Mouse (Mus musculus) CD4-positive, CD25-positive, alpha-beta regulatory T cell, adult 4 months (primary cell): ENCODE measurements at regions not wholly inside any gene's neighbourhood (a gene's known extent, or its start where the extent isn't known, plus 50 kb on each side); places are given as distances from the start of the nearest gene placed in this dataset.

Source experiments
- ATAC-seq: one replicate; pipeline ENCODE4 v1.8.0; 2017

GRCm38 (mm10) chr13:37468304-37469178 lies 123.5 kb downstream of the Ly86 start:
- ATAC-seq: no peak

GRCm38 (mm10) chr13:37470230-37470907 lies 125.4 kb downstream of the Ly86 start:
- ATAC-seq: no peak

- ATAC-seq: no peak
Observed at GRCm38 (mm10) chr13:37473359-37473758, 128.4 kb downstream of the Ly86 start.

- ATAC-seq: no peak
Observed at GRCm38 (mm10) chr13:37475804-37476203, 130.8 kb downstream of the Ly86 start.

GRCm38 (mm10) chr13:37476256-37477053 lies 131.4 kb downstream of the Ly86 start:
- ATAC-seq: no peak

- ATAC-seq: no peak
Observed at GRCm38 (mm10) chr13:37477342-37477741, 132.3 kb downstream of the Ly86 start.

- no peak for ATAC-seq
Observed at GRCm38 (mm10) chr13:37477749-37478548, 132.9 kb downstream of the Ly86 start.

GRCm38 (mm10) chr13:37479182-37479691 lies 134.2 kb downstream of the Ly86 start:
- ATAC-seq: no peak

GRCm38 (mm10) chr13:37481514-37481913 lies 136.5 kb downstream of the Ly86 start:
- ATAC-seq: no peak

- no peak for ATAC-seq
Observed at GRCm38 (mm10) chr13:37482038-37482437, 137.0 kb downstream of the Ly86 start.

GRCm38 (mm10) chr13:37482589-37482988 lies 137.6 kb downstream of the Ly86 start:
- no peak for ATAC-seq

GRCm38 (mm10) chr13:37483010-37483855 lies 138.2 kb downstream of the Ly86 start:
- no peak for ATAC-seq

GRCm38 (mm10) chr13:37484631-37485030 lies 139.6 kb downstream of the Ly86 start:
- ATAC-seq: no peak

GRCm38 (mm10) chr13:37492115-37493001 lies 147.3 kb downstream of the Ly86 start:
- no peak for ATAC-seq

- no peak for ATAC-seq
Observed at GRCm38 (mm10) chr13:37493331-37493730, 148.3 kb downstream of the Ly86 start.

- no peak for ATAC-seq
Observed at GRCm38 (mm10) chr13:37495272-37495932, 150.4 kb downstream of the Ly86 start.

- no peak for ATAC-seq
Observed at GRCm38 (mm10) chr13:37497986-37498385, 153.0 kb downstream of the Ly86 start.

GRCm38 (mm10) chr13:37500668-37501286 lies 155.8 kb downstream of the Ly86 start:
- no peak for ATAC-seq

GRCm38 (mm10) chr13:37503449-37503848 lies 158.4 kb downstream of the Ly86 start:
- no peak for ATAC-seq
